Mouse (Mus musculus) heart, adult 18-20 months (tissue): ENCODE data around the gene Rad9a. TPM values are rescaled to one million over a fixed set of nuclear protein-coding genes. Genes with fewer than 3 reads are reported as not detected.

ENCODE experiments used
- DNase-seq, 2 experiments: peaks; one replicate each; pipeline ENCODE4 v3.0.0; 2021 to 2022; ENCODE audit warnings: mixed read lengths in 1 of 2
- microRNA-seq, 2 experiments: library from miRNA; unstranded; fragments of <30 nt; microRNA quantifications; one replicate each; pipeline ENCODE4 v1.2.0; 2022
- total RNA-seq, 2 experiments: library from RNA; stranded (reverse); gene quantifications; 2 replicates each; pipeline ENCODE4 v1.2.3; 2021

Gene Rad9a
- total RNA-seq, 2 experiments from 2014 or later: 4.5 to 4.8 TPM

- DNase-seq: no peak
These were observed 55.0 kb downstream of the Rad9a start for GRCm38 (mm10) chr19:4146366-4147021.

DNA sequence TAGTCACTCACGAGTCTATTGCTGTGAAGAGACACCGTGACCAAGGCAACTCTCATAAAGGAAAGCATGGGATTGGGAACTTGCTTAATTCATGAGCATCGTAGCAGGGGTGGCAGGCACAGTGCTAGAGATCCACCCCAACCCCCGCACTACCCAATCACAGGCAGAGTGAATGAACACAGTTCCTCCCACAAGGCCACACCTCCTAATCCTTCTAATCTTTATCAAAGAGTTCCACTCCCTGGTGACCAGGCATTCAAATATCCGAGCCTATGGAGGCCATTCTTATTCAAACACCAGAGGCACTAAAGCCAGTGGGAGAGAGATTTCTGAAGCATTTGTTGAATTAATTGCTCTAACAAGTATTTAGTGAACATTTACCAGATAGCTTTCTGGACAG, 55.5 kb downstream of the Rad9a start:
- DNase-seq: no peak

Small RNA genes within 50 kb of the gene (microRNA-seq; reads per million reads assigned to microRNA genes)
- gene Gm26115: 0 reads per million in 2 experiments

Other genes with a start within 250 kb of the Rad9a start
- under 1 TPM; 0.28 to 0.30 TPM for gene Aldh3b3, start 243.0 kb downstream of the Rad9a start, total RNA-seq
- gene Aldh3b2, start 229.3 kb downstream of the Rad9a start, total RNA-seq: under 1 TPM; 0.22 to 0.98 TPM
- 10 to 100 TPM; 24.3 to 28.5 TPM for gene Acy3, start 215.1 kb downstream of the Rad9a start, total RNA-seq
- not detected for gene Tbx10, start 208.9 kb downstream of the Rad9a start, total RNA-seq
- 100 to 1,000 TPM; 162 to 166 TPM for gene Nudt8, start 201.1 kb downstream of the Rad9a start, total RNA-seq
- gene Gm49405, start 201.0 kb downstream of the Rad9a start, total RNA-seq: 1 to 10 TPM in 1 of 2 experiments, under 1 TPM in 1; 0.84 to 1.1 TPM
- 100 to 1,000 TPM; 241 to 281 TPM for gene Doc2g, start 198.3 kb downstream of the Rad9a start, total RNA-seq
- 1,000 to 10,000 TPM; 1,128 to 1,150 TPM for gene Ndufv1, start 188.9 kb downstream of the Rad9a start, total RNA-seq
- 100 to 1,000 TPM; 350 to 400 TPM for gene Gstp1, start 163.7 kb downstream of the Rad9a start, total RNA-seq
- gene Gstp2, start 155.6 kb downstream of the Rad9a start, total RNA-seq: 100 to 1,000 TPM; 123 to 134 TPM
- not detected for gene Gstp3, start 142.1 kb downstream of the Rad9a start, total RNA-seq
- not detected for gene Cabp2, start 120.1 kb downstream of the Rad9a start, total RNA-seq
- gene Cdk2ap2, start 104.5 kb downstream of the Rad9a start, total RNA-seq: 10 to 100 TPM; 34.5 to 37.8 TPM
- 10 to 100 TPM; 16.1 to 21.2 TPM for gene Pitpnm1, start 101.7 kb downstream of the Rad9a start, total RNA-seq
- gene Aip, start 75.8 kb downstream of the Rad9a start, total RNA-seq: 10 to 100 TPM; 62.1 to 63.2 TPM
- under 1 TPM in 1 of 2 experiments, not detected in 1; 0.08 TPM for gene Gpr152, start 61.9 kb downstream of the Rad9a start, total RNA-seq
- under 1 TPM; 0.12 to 0.13 TPM for gene Cabp4, start 57.6 kb downstream of the Rad9a start, total RNA-seq
- 10 to 100 TPM; 38.3 to 47.6 TPM for gene Coro1b, start 53.0 kb downstream of the Rad9a start, total RNA-seq
- gene Ptprcap, start 48.1 kb downstream of the Rad9a start, total RNA-seq: 1 to 10 TPM in 1 of 2 experiments, under 1 TPM in 1; 0.69 to 8.4 TPM
- gene Rps6kb2, start 38.3 kb downstream of the Rad9a start, total RNA-seq: 10 to 100 TPM; 13.1 to 17.1 TPM
- 10 to 100 TPM; 28.3 to 30.5 TPM for gene Carns1, start 26.2 kb downstream of the Rad9a start, total RNA-seq
- gene Tbc1d10c, start 10.4 kb downstream of the Rad9a start, total RNA-seq: 10 to 100 TPM; 12.0 to 20.2 TPM
- gene Ppp1ca, start 9.6 kb downstream of the Rad9a start, total RNA-seq: 100 to 1,000 TPM; 293 to 299 TPM
- gene Clcf1, start 12.6 kb upstream of the Rad9a start, total RNA-seq: 1 to 10 TPM; 1.2 to 2.3 TPM
- not detected for gene AC109138.7, start 12.7 kb upstream of the Rad9a start, total RNA-seq
- gene Pold4, start 30.2 kb upstream of the Rad9a start, total RNA-seq: 10 to 100 TPM in 1 of 2 experiments, 1 to 10 TPM in 1; 9.1 to 19.9 TPM
- gene Ssh3, start 67.5 kb upstream of the Rad9a start, total RNA-seq: 1 to 10 TPM; 5.6 to 7.4 TPM
- gene Ankrd13d, start 81.5 kb upstream of the Rad9a start, total RNA-seq: 1 to 10 TPM in 1 of 2 experiments, under 1 TPM in 1; 0.92 to 2.1 TPM
- gene Grk2, start 104.6 kb upstream of the Rad9a start, total RNA-seq: 10 to 100 TPM; 45.9 to 54.9 TPM
- gene Kdm2a, start 196.6 kb upstream of the Rad9a start, total RNA-seq: 10 to 100 TPM; 34.9 to 44.1 TPM
- gene Rhod, start 237.8 kb upstream of the Rad9a start, total RNA-seq: 1 to 10 TPM; 5.4 to 5.8 TPM